Mouse (Mus musculus) lung, adult 2 months (tissue): ENCODE data around the gene Pole4.

Experiments used
- CTCF ChIP-seq: fragments of 200-500 bp; IDR thresholded peaks from 2 replicates; pipeline ENCODE4 v1.5.1; 2011; ENCODE audit warnings: mild to moderate bottlenecking, low read length, control low read depth; ENCODE audit not compliant: insufficient read depth
- POLR2A ChIP-seq: fragments of 200-500 bp; IDR thresholded peaks from 2 replicates; pipeline ENCODE4 v1.6.1; 2011; ENCODE audit warnings: low read depth, mild to moderate bottlenecking, control low read depth, low read length, borderline replicate concordance; ENCODE audit errors: extremely low read depth

GRCm38 (mm10) chr6:82753061-82753460 lies 47.9 kb upstream of the Pole4 start:
- TF ChIP-seq POLR2A, result no peak
- TF ChIP-seq CTCF, result no peak
